Mouse (Mus musculus): Measurements from ENCODE around the gene Gm2431. TPM values are rescaled to one million over a fixed set of nuclear protein-coding genes. Genes with fewer than 3 reads are reported as not detected.
A peak's percentile ranks its signal among the peaks of the same experiment; 100 is the strongest.
"Not testable (repeated sequence)": the region's sequence is repeated elsewhere in the genome, so short reads cannot be mapped to it uniquely, and the experiment has no call there.

Gene Gm2431
- polyA plus RNA-seq (2015; fragmentation: Nextera tagmentation; extraction: Ambion mirVana) = not detected in 2 replicates

- H3K9me3 ChIP-seq; H3K36me3 ChIP-seq; H3K27ac ChIP-seq; H3K4me3 ChIP-seq; H3K4me1 ChIP-seq; H3K9ac ChIP-seq; H3K27me3 ChIP-seq; H3K4me2 ChIP-seq (replicated peaks); ATAC-seq (ENCODE audit: low FRiP score, low read depth): not testable (repeated sequence)
- 53% methylated on average over 1 of the region's 1 CpGs for WGBS
Observed at GRCm38 (mm10) chr7:142258254-142258653, at the start of gene Gm2431. TSS of gene Gm2431 (minus strand) at chr7:142258354.

GRCm38 (mm10) chr7:142303929-142304328 is 45.8 kb upstream of the Gm2431 start:
- 71% methylated on average over 1 of the region's 1 CpGs for WGBS
- H3K36me3 ChIP-seq; H3K9ac ChIP-seq; H3K27ac ChIP-seq; H3K9me3 ChIP-seq; H3K4me2 ChIP-seq (replicated peaks); ATAC-seq (ENCODE audit: low FRiP score, low read depth); H3K4me3 ChIP-seq; H3K4me1 ChIP-seq: not testable (repeated sequence)
- H3K27me3 ChIP-seq = peaks cover 12% of the 10 kb centered on the region; the same call in 1 of the 2 replicates

- H3K4me3 ChIP-seq = no peak within 1 kb of the TSS
- H3K27ac ChIP-seq = no peak within 1 kb of the TSS
- H3K36me3 ChIP-seq = no peaks in the 10 kb centered on the region
- 46% methylated on average over 3 of the region's 3 CpGs for WGBS
- ATAC-seq (ENCODE audit: low FRiP score, low read depth) = no peak
- H3K4me2 ChIP-seq (replicated peaks) = no peak within 1 kb of the TSS
- no peaks in the 10 kb centered on the region for H3K9me3 ChIP-seq
- H3K4me1 ChIP-seq = no peaks in the 10 kb centered on the region
- peaks cover 12% of the 10 kb centered on the region; the same call in 1 of the 2 replicates for H3K27me3 ChIP-seq
- no peak within 1 kb of the TSS for H3K9ac ChIP-seq
Observed at GRCm38 (mm10) chr7:142303249-142303648, 45.1 kb upstream of the Gm2431 start, which contains the start of gene Krtap5-4. TSS of gene Krtap5-4 (plus strand) at chr7:142303549.

- H3K27ac ChIP-seq; H3K9me3 ChIP-seq; H3K9ac ChIP-seq; H3K4me3 ChIP-seq; H3K36me3 ChIP-seq; H3K4me1 ChIP-seq; ATAC-seq (ENCODE audit: low FRiP score, low read depth); H3K4me2 ChIP-seq (replicated peaks); H3K27me3 ChIP-seq: not testable (repeated sequence)
Observed at GRCm38 (mm10) chr7:142297018-142297417, 38.9 kb upstream of the Gm2431 start, which contains the start of gene Krtap5-1. TSS of gene Krtap5-1 (minus strand) at chr7:142297118.

GRCm38 (mm10) chr7:142296108-142296507 is 38.0 kb upstream of the Gm2431 start:
- H3K27me3 ChIP-seq; H3K4me2 ChIP-seq (replicated peaks); H3K4me3 ChIP-seq; H3K9me3 ChIP-seq; H3K9ac ChIP-seq; H3K4me1 ChIP-seq; ATAC-seq (ENCODE audit: low FRiP score, low read depth); H3K36me3 ChIP-seq; H3K27ac ChIP-seq: not testable (repeated sequence)
- 25% methylated on average over 4 of the region's 4 CpGs for WGBS

GRCm38 (mm10) chr7:142295418-142295817 is 37.3 kb upstream of the Gm2431 start:
- Histone ChIP-seq H3K9me3 (no peaks in the 10 kb centered on the region), H3K4me1 (no peaks in the 10 kb centered on the region), H3K36me3 (no peaks in the 10 kb centered on the region), H3K4me2 (replicated peaks) (no peak overlapping the region), H3K9ac (0 out of 2 replicates have a peak overlapping the region, but pooled peaks have one; percentile 0), H3K27me3 (0 out of 2 replicates have a peak, but pooled peaks cover 8% of the 10 kb centered on the region), H3K4me3 (no peak overlapping the region), H3K27ac (no peak overlapping the region)
- no peak for ATAC-seq (ENCODE audit: low FRiP score, low read depth)

GRCm38 (mm10) chr7:142293851-142294250 is 35.7 kb upstream of the Gm2431 start:
- 0% methylated on average over 2 of the region's 2 CpGs for WGBS
- not testable (repeated sequence) for H3K4me1 ChIP-seq; H3K4me3 ChIP-seq; H3K36me3 ChIP-seq; H3K9me3 ChIP-seq; ATAC-seq (ENCODE audit: low FRiP score, low read depth); H3K4me2 ChIP-seq (replicated peaks); H3K9ac ChIP-seq; H3K27ac ChIP-seq; H3K27me3 ChIP-seq

- not testable (repeated sequence) for H3K9me3 ChIP-seq; H3K9ac ChIP-seq; ATAC-seq (ENCODE audit: low FRiP score, low read depth); H3K4me3 ChIP-seq; H3K36me3 ChIP-seq; H3K27ac ChIP-seq; H3K4me2 ChIP-seq (replicated peaks)
- WGBS = 34% methylated on average over 9 of the region's 9 CpGs
- Histone ChIP-seq H3K27me3 (peaks cover 17% of the 10 kb centered on the region), H3K4me1 (peaks cover 15% of the 10 kb centered on the region)
Observed at GRCm38 (mm10) chr7:142285910-142286612, 27.9 kb upstream of the Gm2431 start.

- Histone ChIP-seq H3K4me2 (replicated peaks) (peak overlapping the region; percentile 75), H3K9me3 (no peaks in the 10 kb centered on the region), H3K27me3 (peaks cover 17% of the 10 kb centered on the region), H3K27ac (no peak overlapping the region), H3K4me1 (peaks cover 15% of the 10 kb centered on the region), H3K9ac (peak overlapping the region; percentile 54), H3K36me3 (no peaks in the 10 kb centered on the region), H3K4me3 (peak overlapping the region; percentile 58)
- peak; percentile 29; the same call in 1 of the 2 replicates for ATAC-seq (ENCODE audit: low FRiP score, low read depth)
- 12% methylated on average over 23 of the region's 23 CpGs for WGBS
Observed at GRCm38 (mm10) chr7:142285130-142285835, 27.1 kb upstream of the Gm2431 start.

- ATAC-seq (ENCODE audit: low FRiP score, low read depth) = peak; percentile 83
- under 1% methylated on average over 19 of the region's 19 CpGs for WGBS
- H3K4me1 ChIP-seq = peaks cover 15% of the 10 kb centered on the region
- H3K9ac ChIP-seq = peak overlapping the region; percentile 77
- H3K27me3 ChIP-seq = peaks cover 21% of the 10 kb centered on the region
- peak overlapping the region; percentile 92 for H3K27ac ChIP-seq
- peak overlapping the region; percentile 75 for H3K4me2 ChIP-seq (replicated peaks)
- no peaks in the 10 kb centered on the region for H3K36me3 ChIP-seq
- H3K9me3 ChIP-seq = no peaks in the 10 kb centered on the region
- peak overlapping the region; percentile 58 for H3K4me3 ChIP-seq
Observed at GRCm38 (mm10) chr7:142284615-142285080, 26.5 kb upstream of the Gm2431 start.

GRCm38 (mm10) chr7:142284023-142284591 is 26.0 kb upstream of the Gm2431 start:
- ATAC-seq (ENCODE audit: low FRiP score, low read depth) = peak; percentile 85
- Histone ChIP-seq H3K4me3 (peak overlapping the region; percentile 58), H3K36me3 (no peaks in the 10 kb centered on the region), H3K27ac (peak overlapping the region; percentile 92), H3K4me2 (replicated peaks) (peak overlapping the region; percentile 75), H3K27me3 (peaks cover 21% of the 10 kb centered on the region), H3K9ac (peak overlapping the region; percentile 77), H3K9me3 (no peaks in the 10 kb centered on the region), H3K4me1 (peaks cover 15% of the 10 kb centered on the region)
- WGBS = under 1% methylated on average over 38 of the region's 38 CpGs

- H3K4me3 ChIP-seq; ATAC-seq (ENCODE audit: low FRiP score, low read depth); H3K9ac ChIP-seq; H3K36me3 ChIP-seq; H3K27ac ChIP-seq; H3K9me3 ChIP-seq: not testable (repeated sequence)
- WGBS = 15% methylated on average over 2 of the region's 2 CpGs
- H3K27me3 ChIP-seq = peaks cover 21% of the 10 kb centered on the region
- H3K4me2 ChIP-seq (replicated peaks) = peak overlapping the region; percentile 75
- peaks cover 15% of the 10 kb centered on the region for H3K4me1 ChIP-seq
Observed at GRCm38 (mm10) chr7:142282847-142283246, 24.7 kb upstream of the Gm2431 start.

Data from limb, embryonic 13.5 days (tissue).